Mouse (Mus musculus) erythroblast, embryonic 14.5 days (primary cell): ENCODE measurements around the gene Lpxn.

Experiments used
- GATA1 ChIP-seq: IDR thresholded peaks from 2 replicates; pipeline ENCODE4 v1.6.1; 2012; ENCODE audit warnings: low read length, inconsistent platforms, mixed read lengths
- TAL1 ChIP-seq: IDR thresholded peaks from 3 replicates; pipeline ENCODE4 v1.6.1; 2012; ENCODE audit warnings: low read length, inconsistent platforms, mixed read lengths

DNA sequence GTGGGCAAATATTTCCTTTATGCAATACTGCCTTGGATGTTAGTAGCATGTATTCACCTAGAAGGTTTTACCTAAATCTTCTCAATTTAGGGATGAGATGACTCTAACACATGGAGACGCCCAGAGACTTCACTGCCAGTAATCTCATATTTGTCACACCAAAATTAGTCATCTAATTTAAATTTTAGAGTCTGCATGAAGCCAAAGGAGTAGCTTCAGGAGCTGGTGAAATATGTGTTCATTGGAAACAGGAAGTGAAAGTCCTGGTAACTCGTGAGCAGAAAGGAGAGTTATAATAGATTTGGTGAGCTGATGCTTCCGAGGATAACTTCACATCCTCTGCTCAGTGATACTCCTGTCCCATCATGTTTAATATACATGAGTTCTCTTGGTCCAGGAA lies 5.1 kb downstream of the Lpxn start:
- TF ChIP-seq TAL1 (no peak), GATA1 (no peak)
